Mouse (Mus musculus) frontal cortex, adult (tissue): ENCODE measurements around the gene Tnfaip8l1.

Experiments
- ATAC-seq: cut with Nextera tagmentation; 2 replicates; pipeline ENCODE4 v1.9.2; 2017; ENCODE audit warnings: mild to moderate bottlenecking, moderate library complexity, mixed read lengths; ENCODE audit not compliant: low TSS enrichment

Tnfaip8l1 gene

GRCm38 (mm10) chr17:56162231-56162774 lies at the start of gene Tnfaip8l1:
Tnfaip8l1 (plus strand) TSS chr17:56162477.
- ATAC-seq, result peak; percentile 92

DNA sequence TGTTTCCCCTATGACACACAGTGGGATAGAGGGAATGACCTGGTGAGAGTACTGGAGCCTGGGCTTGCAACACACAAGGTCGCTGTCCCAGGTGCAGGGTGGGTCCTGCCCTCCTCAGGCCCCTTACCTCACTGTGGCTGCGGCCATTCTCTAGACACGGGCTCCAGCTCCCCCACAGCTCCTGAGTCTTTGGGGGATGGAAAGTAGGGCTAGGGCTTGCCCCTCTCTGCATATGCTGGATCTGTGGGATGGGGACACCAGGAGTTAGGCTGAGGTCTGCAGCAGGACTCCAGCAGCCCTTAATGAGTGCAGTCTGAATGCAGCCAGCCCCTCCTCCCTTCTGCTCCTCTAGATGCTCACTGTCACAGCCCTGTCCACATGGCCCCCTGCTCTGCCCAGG lies 49.5 kb upstream of the Tnfaip8l1 start:
- ATAC-seq, result no peak

DNA sequence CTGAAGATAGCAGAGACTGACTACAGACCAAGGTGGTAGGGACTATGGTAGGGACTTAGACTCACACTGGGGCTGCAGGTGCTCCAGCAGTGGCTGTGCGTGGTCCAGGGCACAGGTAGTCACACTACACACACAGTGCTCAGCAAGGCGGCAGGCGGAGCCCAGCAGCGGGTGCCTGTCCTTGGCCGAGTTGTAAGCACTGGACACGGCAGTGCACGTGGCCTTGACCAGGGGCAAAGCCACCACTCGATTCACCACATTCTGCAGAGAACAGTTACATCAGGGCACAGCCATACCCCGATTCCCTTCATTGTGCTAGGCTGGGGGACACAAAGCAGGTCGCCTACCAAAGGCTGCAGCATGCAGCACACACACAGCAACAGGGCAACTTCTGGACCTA lies 46.1 kb upstream of the Tnfaip8l1 start:
- ATAC-seq, result no peak

DNA sequence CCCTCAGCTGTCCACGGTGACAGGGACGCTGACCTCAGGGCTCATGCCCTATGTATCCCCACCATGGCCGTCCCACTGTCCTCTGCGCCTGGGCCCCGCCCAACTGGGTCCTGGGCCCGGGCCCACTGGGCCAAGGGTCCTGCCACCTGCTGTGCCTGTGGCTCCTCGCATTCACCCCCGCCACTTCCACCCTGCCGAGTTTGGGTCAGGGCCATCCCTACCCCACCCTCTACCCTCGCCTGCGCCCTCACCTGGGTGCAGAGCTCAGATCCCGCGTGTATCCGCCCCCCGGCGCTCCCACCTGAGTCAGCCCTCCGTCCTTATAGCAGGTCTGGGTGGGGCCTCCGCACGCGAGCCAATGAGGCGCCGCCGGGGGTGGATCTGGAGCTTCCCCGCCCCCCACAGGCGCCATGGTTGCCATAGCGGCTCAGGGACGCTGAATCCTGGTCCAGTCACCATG lies 45.0 kb upstream of the Tnfaip8l1 start, which contains the start of gene Plin5:
Gene Plin5 (minus strand): TSS at position 346 of the 460 bp plus-strand sequence.
- 0 out of 2 replicates have a peak, but pooled peaks have one; percentile 24 for ATAC-seq

- ATAC-seq, result no peak
These were observed 42.8 kb upstream of the Tnfaip8l1 start for GRCm38 (mm10) chr17:56119431-56119830.

DNA sequence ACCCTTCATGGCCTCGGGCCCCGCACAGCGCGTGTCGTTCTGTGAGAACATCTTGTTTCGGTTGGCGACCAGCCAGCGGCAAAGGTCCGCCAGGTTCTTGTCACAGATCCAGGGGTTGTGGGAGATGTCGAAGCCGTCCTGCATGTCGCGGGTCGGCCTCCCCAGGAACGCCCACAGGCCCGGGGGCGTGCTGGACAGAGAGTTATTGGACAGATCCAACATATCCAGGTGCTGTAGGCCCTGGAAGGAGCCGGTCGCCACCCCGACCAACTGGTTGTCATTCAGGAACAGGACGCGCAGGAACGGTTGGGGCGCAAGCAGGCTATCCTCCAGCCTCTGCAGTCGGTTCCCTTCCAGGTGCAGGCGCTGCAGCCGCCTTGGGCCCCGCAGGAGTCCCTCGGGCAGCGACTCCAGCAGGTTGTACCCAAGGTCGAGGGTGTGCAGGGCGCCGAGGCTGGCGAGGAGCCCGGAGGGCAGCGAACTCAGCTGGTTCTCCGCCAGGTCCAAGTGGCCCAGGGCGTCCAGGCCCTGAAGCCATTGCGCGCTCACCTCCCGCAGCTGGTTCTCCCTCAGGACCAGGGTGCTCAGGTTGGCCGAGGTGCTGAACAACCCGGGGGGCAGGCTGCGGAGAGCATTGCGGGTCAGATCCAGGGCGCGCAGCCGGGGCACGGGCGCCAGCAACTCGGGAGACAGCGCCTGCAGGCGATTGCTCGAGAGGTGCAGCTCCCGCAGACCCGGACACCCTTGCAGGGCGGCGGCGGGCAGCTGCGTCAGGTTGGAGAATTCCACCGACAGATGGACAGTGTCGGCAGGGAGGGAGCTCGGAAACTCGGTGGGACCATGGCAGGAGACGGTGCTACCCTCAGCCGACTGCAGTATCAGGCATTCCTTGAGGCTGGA lies 42.0 kb upstream of the Tnfaip8l1 start:
- ATAC-seq, result 0 out of 2 replicates have a peak, but pooled peaks have one; percentile 11

GRCm38 (mm10) chr17:56121826-56122225 lies 40.5 kb upstream of the Tnfaip8l1 start, which contains the start of gene Lrg1:
Lrg1 (minus strand) TSS chr17:56122001.
- no peak for ATAC-seq

DNA sequence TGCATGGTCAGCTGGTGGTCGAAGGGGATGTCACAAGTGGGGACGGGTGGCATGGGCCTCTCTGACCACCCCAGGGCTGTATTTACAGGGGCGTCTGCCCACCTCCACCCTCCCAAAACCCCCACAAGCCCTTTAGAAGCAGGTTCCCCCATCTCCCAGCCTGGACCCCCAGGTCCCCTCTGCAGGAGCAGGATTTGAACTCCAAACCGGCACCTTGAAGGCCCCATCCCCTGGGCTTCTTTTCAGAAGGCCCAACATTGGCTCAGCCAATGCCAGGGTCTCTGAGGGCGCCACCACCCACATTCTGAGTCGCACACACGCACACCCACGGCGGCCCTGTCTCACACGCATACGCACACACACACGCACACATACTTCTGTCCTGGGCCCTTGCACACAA lies 39.1 kb upstream of the Tnfaip8l1 start:
- ATAC-seq, result no peak

- ATAC-seq, result no peak
These were observed 38.5 kb upstream of the Tnfaip8l1 start for GRCm38 (mm10) chr17:56123681-56124340.

- ATAC-seq, result peak; percentile 28; the same call in 1 of the 2 replicates
These were observed 37.7 kb upstream of the Tnfaip8l1 start for GRCm38 (mm10) chr17:56124377-56125275.

DNA sequence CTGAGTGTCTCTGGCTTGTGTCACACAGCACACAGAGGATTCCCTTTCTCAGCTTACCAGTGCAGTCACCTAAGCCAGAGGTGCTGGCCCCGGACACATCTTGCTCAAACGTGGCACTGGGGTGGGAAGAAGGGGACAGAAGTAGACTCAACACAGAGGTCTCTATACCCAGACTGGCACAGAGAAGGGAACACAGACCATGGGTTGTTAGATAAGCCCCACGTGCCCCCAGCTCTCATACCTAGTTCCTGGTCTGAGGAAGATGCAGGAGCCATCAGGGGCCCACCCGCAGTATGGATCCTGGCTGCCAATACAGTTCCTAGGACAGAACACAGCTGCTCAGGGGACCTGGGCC lies 37.0 kb upstream of the Tnfaip8l1 start:
- ATAC-seq, result no peak

- no peak for ATAC-seq
These were observed 36.1 kb upstream of the Tnfaip8l1 start for GRCm38 (mm10) chr17:56126175-56126574.

GRCm38 (mm10) chr17:56128246-56128645 lies 34.0 kb upstream of the Tnfaip8l1 start:
- no peak for ATAC-seq

- no peak for ATAC-seq
These were observed 31.1 kb upstream of the Tnfaip8l1 start for GRCm38 (mm10) chr17:56131136-56131535.

DNA sequence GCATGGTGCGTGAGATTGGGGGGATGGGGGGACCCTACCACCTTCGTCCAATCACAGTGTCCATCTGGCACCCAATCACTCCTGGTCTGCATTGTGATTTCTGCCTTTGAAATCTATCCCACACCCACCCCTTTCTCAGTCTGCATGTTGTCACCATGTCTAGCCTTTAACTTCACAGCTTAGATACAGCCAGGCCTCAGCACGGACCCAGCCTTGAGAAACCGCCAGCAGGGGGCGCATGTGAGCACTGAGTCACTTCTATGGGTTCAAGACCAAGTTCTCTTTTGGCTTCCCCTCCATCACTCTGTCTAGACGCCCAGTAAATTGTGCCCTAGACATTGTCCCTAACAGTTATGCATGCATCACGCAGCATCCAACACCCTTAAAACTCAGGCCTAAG lies 30.5 kb upstream of the Tnfaip8l1 start:
- no peak for ATAC-seq

GRCm38 (mm10) chr17:56132661-56133060 lies 29.6 kb upstream of the Tnfaip8l1 start:
- ATAC-seq, result no peak

- ATAC-seq, result no peak
These were observed 28.6 kb upstream of the Tnfaip8l1 start for GRCm38 (mm10) chr17:56133457-56134363.

GRCm38 (mm10) chr17:56134463-56134971 lies 27.8 kb upstream of the Tnfaip8l1 start:
- peak; percentile 41; the same call in 1 of the 2 replicates for ATAC-seq

- ATAC-seq, result no peak
These were observed 25.7 kb upstream of the Tnfaip8l1 start for GRCm38 (mm10) chr17:56136558-56136957.
